Mouse (Mus musculus) E14TG2a.4 (cell line): ENCODE data around the gene Gpr39.

ENCODE experiments used
- CTCF ChIP-seq: conservative IDR thresholded peaks from 2 replicates; pipeline ENCODE4 v1.5.1; 2014; ENCODE audit warnings: low read length
- NANOG ChIP-seq: IDR thresholded peaks from 2 replicates; pipeline ENCODE4 v1.6.1; 2014; ENCODE audit warnings: borderline replicate concordance, low read length, mixed read lengths
- POU5F1 ChIP-seq: IDR thresholded peaks from 2 replicates; pipeline ENCODE4 v1.6.1; 2014; ENCODE audit warnings: low read length, borderline replicate concordance

DNA sequence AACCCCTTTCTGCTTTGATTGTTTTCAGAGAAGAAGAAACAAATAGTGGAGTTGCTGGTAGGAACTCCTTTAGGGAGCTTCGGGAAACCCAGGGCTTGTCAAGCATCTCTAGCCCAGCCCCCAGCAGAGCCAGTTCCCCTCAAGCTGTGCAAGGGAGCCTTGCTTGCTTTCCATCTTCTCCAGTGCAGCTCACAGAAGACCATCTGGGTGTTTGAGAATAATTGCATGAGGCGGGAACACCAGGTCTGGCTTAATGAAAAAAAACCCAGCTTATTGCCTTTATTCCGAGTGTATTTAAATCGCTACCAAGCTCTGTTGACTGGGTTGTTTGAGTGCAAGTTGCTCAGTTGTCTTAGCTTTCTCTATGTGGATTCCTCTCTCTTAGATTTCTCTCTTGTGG lies 146.8 kb downstream of the Gpr39 start:
- TF ChIP-seq CTCF (no peak), POU5F1 (no peak), NANOG (no peak)
